Comparison of ENCODE assay signal across 10 mouse cellular contexts in the genomic region with DNA sequence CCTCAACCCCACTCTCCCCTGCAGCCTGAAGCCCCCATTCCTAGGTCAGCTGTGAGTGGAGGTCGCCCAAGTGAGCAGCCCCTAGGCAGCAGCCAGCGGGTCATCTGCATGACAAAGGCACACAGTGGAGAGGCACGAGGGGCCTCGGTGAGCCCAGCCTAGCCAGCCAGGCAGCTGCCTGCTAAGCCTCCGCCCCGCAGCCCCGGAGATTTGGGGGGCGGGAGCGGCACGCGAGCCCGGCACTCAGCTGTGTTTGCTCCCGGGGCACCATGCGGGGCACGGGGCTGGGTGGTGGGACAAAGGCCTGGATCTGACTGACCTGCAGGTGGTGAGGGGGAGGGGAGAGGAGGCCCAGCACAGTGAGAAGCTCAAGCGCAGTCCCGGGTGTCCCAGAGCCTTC. TPM values are rescaled to one million over a fixed set of nuclear protein-coding genes. Genes with fewer than 3 reads are reported as not detected.
DNase-seq lines count a peak whose midpoint lies in the region; ATAC-seq and TF ChIP-seq lines count a peak whose summit lies in the region.
"Had no signal": no experiment of that assay in that cellular context is flagged by ENCODE, and none has a peak within 500 bp of the region (broad histone marks: within the 10 kb centered on the region; RNA-seq: fewer than 3 reads in every experiment).

No protein-coding gene starts in this region.

- no peaks in the 10 kb centered on the region for H3K36me3 ChIP-seq in heart, embryonic 15.5 days
- no peaks in the 10 kb centered on the region for H3K36me3 ChIP-seq in hindbrain, embryonic 14.5 days (replicated peaks; ENCODE audit: control insufficient read depth, insufficient read depth)
- H3K36me3 ChIP-seq in midbrain, postnatal 0 days (ENCODE audit: insufficient read depth, low read length) = no peaks in the 10 kb centered on the region

- 2% methylated on average over 17 of the region's 17 CpGs for WGBS in heart, embryonic 15.5 days
- WGBS in hindbrain, embryonic 14.5 days = 2% methylated on average over 17 of the region's 17 CpGs
- WGBS in midbrain, postnatal 0 days = 6% methylated on average over 16 of the region's 17 CpGs

- no peak overlapping the region for H3K27ac ChIP-seq in heart, embryonic 15.5 days
- H3K27ac ChIP-seq in hindbrain, embryonic 14.5 days = no peak overlapping the region
- H3K27ac ChIP-seq in midbrain, postnatal 0 days (ENCODE audit: low read depth, low read length) = no peak overlapping the region

- DNase-seq in heart, adult 8-10 months (ENCODE audit: low spot score) = no peak
- DNase-seq in embryo, embryonic 10.5 days (ENCODE audit: low spot score) = peak; percentile 68
- DNase-seq in hindbrain, embryonic 14.5 days (ENCODE audit: low spot score) = no peak
- no peak for DNase-seq in midbrain, postnatal 0 days (ENCODE audit: low spot score)
- no peak for DNase-seq in left cerebral cortex, adult 11 months (ENCODE audit: low spot score)
- DNase-seq in cerebellum, postnatal 4 days (ENCODE audit: low spot score in 2 of 2) = no peak
- DNase-seq in frontal cortex, postnatal 10 days (ENCODE audit: low spot score in 2 of 2) = no peak

- no peak for TF ChIP-seq CTCF in midbrain, postnatal 0 days (IDR thresholded peaks at IDR 0.05)

- no peak for ATAC-seq in heart, embryonic 15.5 days (replicated peaks; ENCODE audit: insufficient number of reproducible peaks, insufficient read depth, low FRiP score, low read depth)
- ATAC-seq in hindbrain, embryonic 14.5 days (ENCODE audit: low FRiP score) = peak; percentile 61; the same call in 1 of the 2 replicates
- 0 out of 2 replicates have a peak, but pooled peaks have one; percentile 24 for ATAC-seq in midbrain, postnatal 0 days (ENCODE audit: low FRiP score)

- H3K4me1 ChIP-seq in heart, embryonic 15.5 days (replicated peaks) = peaks cover 14% of the 10 kb centered on the region
- peaks cover 11% of the 10 kb centered on the region; the same call in 1 of the 2 replicates for H3K4me1 ChIP-seq in hindbrain, embryonic 14.5 days (replicated peaks; ENCODE audit: control insufficient read depth, insufficient read depth, low read length)
- H3K4me1 ChIP-seq in midbrain, postnatal 0 days (ENCODE audit: insufficient read depth, low read length) = no peaks in the 10 kb centered on the region

- 0 out of 2 replicates have a peak overlapping the region, but pooled peaks have one; percentile 7 for H3K4me3 ChIP-seq in heart, embryonic 15.5 days
- H3K4me3 ChIP-seq in hindbrain, embryonic 14.5 days (replicated peaks; ENCODE audit: low read length) = no peak overlapping the region
- H3K4me3 ChIP-seq in midbrain, postnatal 0 days (ENCODE audit: low read depth, low read length) = no peak overlapping the region
- H3K4me3 ChIP-seq: myocyte had no signal

- 0 out of 2 replicates have a peak overlapping the region, but pooled peaks have one; percentile 23 for H3K9ac ChIP-seq in heart, embryonic 15.5 days
- H3K9ac ChIP-seq in hindbrain, embryonic 14.5 days = peak overlapping the region; percentile 28; the same call in 1 of the 2 replicates
- no peak overlapping the region for H3K9ac ChIP-seq in midbrain, postnatal 0 days (replicated peaks; ENCODE audit: low read length, poor library complexity, severe bottlenecking)

- H3K4me2 ChIP-seq in heart, embryonic 15.5 days = peak overlapping the region; percentile 51
- peak overlapping the region; percentile 39 for H3K4me2 ChIP-seq in hindbrain, embryonic 14.5 days (replicated peaks)
- peak overlapping the region; percentile 12; the same call in 1 of the 2 replicates for H3K4me2 ChIP-seq in midbrain, postnatal 0 days (ENCODE audit: low read depth, low read length, poor library complexity, severe bottlenecking)

- no peaks in the 10 kb centered on the region for H3K9me3 ChIP-seq in heart, embryonic 15.5 days (replicated peaks)
- no peaks in the 10 kb centered on the region for H3K9me3 ChIP-seq in hindbrain, embryonic 14.5 days (ENCODE audit: control insufficient read depth, low read length)
- H3K9me3 ChIP-seq in midbrain, postnatal 0 days (ENCODE audit: low read length) = no peaks in the 10 kb centered on the region

- peaks cover 65% of the 10 kb centered on the region for H3K27me3 ChIP-seq in heart, embryonic 15.5 days
- peaks cover 14% of the 10 kb centered on the region for H3K27me3 ChIP-seq in hindbrain, embryonic 14.5 days (ENCODE audit: control insufficient read depth, insufficient read depth, low read length)
- no peaks in the 10 kb centered on the region for H3K27me3 ChIP-seq in midbrain, postnatal 0 days (ENCODE audit: insufficient read depth, low read length)

RNA-seq across cellular contexts. Expression of gene Dnajb8, which starts 13.9 kb away (rescaled TPM):
- not detected in 2 replicates for polyA plus RNA-seq in heart, embryonic 15.5 days (2015; fragmentation: Nextera tagmentation; extraction: Ambion mirVana)
- not detected for total RNA-seq in heart, adult 8-10 months (2022)
- not detected in 2 replicates for polyA plus RNA-seq in hindbrain, embryonic 14.5 days (2014; fragmentation: Nextera tagmentation; extraction: Ambion mirVana)
- not detected in 2 replicates for total RNA-seq in midbrain, postnatal 0 days (2014; rRNA removed)
- not detected in 2 replicates for polyA plus RNA-seq in midbrain, postnatal 0 days (2015; fragmentation: Nextera tagmentation; extraction: Ambion mirVana)
- total RNA-seq: layer of hippocampus, adult 8-10 months had no signal
- polyA plus RNA-seq: myocyte had no signal

RNA-seq across cellular contexts. Expression of gene Gata2, which starts 42.3 kb away (rescaled TPM):
- 14.0 and 20.4 TPM in 2 replicates for polyA plus RNA-seq in heart, embryonic 15.5 days (2015; fragmentation: Nextera tagmentation; extraction: Ambion mirVana)
- 10 to 100 TPM; 13.5 to 20.0 (median 17.4) TPM for total RNA-seq in heart, adult 8-10 months (2022)
- 19.1 and 19.2 TPM in 2 replicates for polyA plus RNA-seq in hindbrain, embryonic 14.5 days (2014; fragmentation: Nextera tagmentation; extraction: Ambion mirVana)
- 9.2 and 19.3 TPM in 2 replicates for total RNA-seq in midbrain, postnatal 0 days (2014; rRNA removed)
- 17.2 and 18.5 TPM in 2 replicates for polyA plus RNA-seq in midbrain, postnatal 0 days (2015; fragmentation: Nextera tagmentation; extraction: Ambion mirVana)
